Mouse (Mus musculus): ENCODE results near the gene Majin. TPM values are rescaled to one million over a fixed set of nuclear protein-coding genes. Genes with fewer than 3 reads are reported as not detected.
A peak's percentile ranks its signal among the peaks of the same experiment; 100 is the strongest.

Majin gene
- polyA plus RNA-seq (2015; fragmentation: Nextera tagmentation; extraction: Ambion mirVana): not detected in 2 replicates

GRCm38 (mm10) chr19:6184131-6184530 is at the start of gene Majin:
Gene Majin (plus strand): TSS chr19:6184388.
- Histone ChIP-seq H3K4me1 (no peaks in the 10 kb centered on the region), H3K36me3 (ENCODE audit: poor library complexity, severe bottlenecking) (no peaks in the 10 kb centered on the region), H3K27ac (no peak within 1 kb of the TSS), H3K9me3 (replicated peaks) (0 out of 2 replicates have a peak, but pooled peaks cover 4% of the 10 kb centered on the region), H3K4me2 (no peak within 1 kb of the TSS), H3K9ac (no peak within 1 kb of the TSS), H3K27me3 (no peaks in the 10 kb centered on the region), H3K4me3 (no peak within 1 kb of the TSS)
- 92% methylated on average over 23 of the region's 23 CpGs for WGBS
- ATAC-seq: no peak

GRCm38 (mm10) chr19:6136397-6136796 is 47.8 kb upstream of the Majin start:
- Histone ChIP-seq H3K27me3 (no peaks in the 10 kb centered on the region), H3K36me3 (ENCODE audit: poor library complexity, severe bottlenecking) (peaks cover 51% of the 10 kb centered on the region), H3K9ac (no peak overlapping the region), H3K4me3 (no peak overlapping the region), H3K27ac (no peak overlapping the region), H3K4me1 (peaks cover 14% of the 10 kb centered on the region), H3K4me2 (no peak overlapping the region), H3K9me3 (replicated peaks) (no peaks in the 10 kb centered on the region)
- no peak for ATAC-seq
- 92% methylated on average over 3 of the region's 3 CpGs for WGBS

- Histone ChIP-seq H3K4me2 (peak overlapping the region; percentile 74), H3K4me1 (peaks cover 14% of the 10 kb centered on the region), H3K27ac (peak overlapping the region; percentile 97; the same call in 1 of the 2 replicates), H3K27me3 (no peaks in the 10 kb centered on the region), H3K36me3 (ENCODE audit: poor library complexity, severe bottlenecking) (peaks cover 32% of the 10 kb centered on the region), H3K9ac (peak overlapping the region; percentile 86), H3K4me3 (peak overlapping the region; percentile 64), H3K9me3 (replicated peaks) (no peaks in the 10 kb centered on the region)
- ATAC-seq: no peak
- 95% methylated on average over 6 of the region's 6 CpGs for WGBS
Observed at GRCm38 (mm10) chr19:6139701-6140100, 44.5 kb upstream of the Majin start.

GRCm38 (mm10) chr19:6140374-6140677 is 43.9 kb upstream of the Majin start:
- H3K9ac ChIP-seq: peak overlapping the region; percentile 86
- ATAC-seq: no peak
- peak overlapping the region; percentile 97 for H3K27ac ChIP-seq
- peak overlapping the region; percentile 64 for H3K4me3 ChIP-seq
- no peaks in the 10 kb centered on the region for H3K27me3 ChIP-seq
- peak overlapping the region; percentile 74 for H3K4me2 ChIP-seq
- peaks cover 14% of the 10 kb centered on the region for H3K4me1 ChIP-seq
- no peaks in the 10 kb centered on the region for H3K9me3 ChIP-seq (replicated peaks)
- 6% methylated on average over 16 of the region's 16 CpGs for whole genome bisulfite sequencing
- peaks cover 26% of the 10 kb centered on the region for H3K36me3 ChIP-seq (ENCODE audit: poor library complexity, severe bottlenecking)

GRCm38 (mm10) chr19:6140678-6141393 is 43.4 kb upstream of the Majin start, which contains the start of gene Batf2:
Gene Batf2 (plus strand): TSS chr19:6140983.
- H3K36me3 ChIP-seq (ENCODE audit: poor library complexity, severe bottlenecking): peaks cover 20% of the 10 kb centered on the region
- peak within 1 kb of the TSS; percentile 74 for H3K4me2 ChIP-seq
- peak within 1 kb of the TSS; percentile 97 for H3K27ac ChIP-seq
- peak within 1 kb of the TSS; percentile 86 for H3K9ac ChIP-seq
- H3K4me3 ChIP-seq: peak within 1 kb of the TSS; percentile 64
- H3K9me3 ChIP-seq (replicated peaks): no peaks in the 10 kb centered on the region
- ATAC-seq: peak; percentile 93
- peaks cover 14% of the 10 kb centered on the region for H3K4me1 ChIP-seq
- WGBS: under 1% methylated on average over 57 of the region's 68 CpGs
- no peaks in the 10 kb centered on the region for H3K27me3 ChIP-seq

GRCm38 (mm10) chr19:6141394-6141749 is 42.8 kb upstream of the Majin start, which contains the start of gene Arl2:
Gene Arl2 (minus strand): TSS chr19:6141548.
- H3K36me3 ChIP-seq (ENCODE audit: poor library complexity, severe bottlenecking): peaks cover 15% of the 10 kb centered on the region
- peak within 1 kb of the TSS; percentile 97 for H3K27ac ChIP-seq
- peak; percentile 77 for ATAC-seq
- H3K4me3 ChIP-seq: peak within 1 kb of the TSS; percentile 64
- under 1% methylated on average over 15 of the region's 15 CpGs for WGBS
- H3K9ac ChIP-seq: peak within 1 kb of the TSS; percentile 86
- H3K4me1 ChIP-seq: peaks cover 14% of the 10 kb centered on the region
- H3K4me2 ChIP-seq: peak within 1 kb of the TSS; percentile 74
- H3K9me3 ChIP-seq (replicated peaks): no peaks in the 10 kb centered on the region
- H3K27me3 ChIP-seq: no peaks in the 10 kb centered on the region

- Histone ChIP-seq H3K4me2 (no peak overlapping the region), H3K27me3 (0 out of 2 replicates have a peak, but pooled peaks cover 4% of the 10 kb centered on the region), H3K9me3 (replicated peaks) (no peaks in the 10 kb centered on the region), H3K4me3 (no peak overlapping the region), H3K27ac (no peak overlapping the region), H3K36me3 (ENCODE audit: poor library complexity, severe bottlenecking) (no peaks in the 10 kb centered on the region), H3K9ac (no peak overlapping the region), H3K4me1 (peaks cover 8% of the 10 kb centered on the region)
- no peak for ATAC-seq
- 76% methylated on average over 5 of the region's 5 CpGs for WGBS
Observed at GRCm38 (mm10) chr19:6144842-6145241, 39.3 kb upstream of the Majin start.

- H3K36me3 ChIP-seq (ENCODE audit: poor library complexity, severe bottlenecking): no peaks in the 10 kb centered on the region
- no peaks in the 10 kb centered on the region for H3K4me1 ChIP-seq
- H3K4me2 ChIP-seq: no peak overlapping the region
- H3K9ac ChIP-seq: no peak overlapping the region
- WGBS: 88% methylated on average over 9 of the region's 9 CpGs
- H3K9me3 ChIP-seq (replicated peaks): no peaks in the 10 kb centered on the region
- H3K4me3 ChIP-seq: no peak overlapping the region
- no peaks in the 10 kb centered on the region for H3K27me3 ChIP-seq
- H3K27ac ChIP-seq: no peak overlapping the region
- ATAC-seq: no peak
Observed at GRCm38 (mm10) chr19:6155174-6155573, 29.0 kb upstream of the Majin start.

GRCm38 (mm10) chr19:6156372-6156771 is 27.8 kb upstream of the Majin start:
- 73% methylated on average over 8 of the region's 8 CpGs for WGBS
- H3K4me2 ChIP-seq: no peak overlapping the region
- H3K27ac ChIP-seq: no peak overlapping the region
- H3K4me3 ChIP-seq: no peak overlapping the region
- no peaks in the 10 kb centered on the region for H3K4me1 ChIP-seq
- H3K27me3 ChIP-seq: no peaks in the 10 kb centered on the region
- no peak overlapping the region for H3K9ac ChIP-seq
- no peak for ATAC-seq
- no peaks in the 10 kb centered on the region for H3K36me3 ChIP-seq (ENCODE audit: poor library complexity, severe bottlenecking)
- H3K9me3 ChIP-seq (replicated peaks): no peaks in the 10 kb centered on the region

GRCm38 (mm10) chr19:6157220-6157619 is 27.0 kb upstream of the Majin start:
- Histone ChIP-seq H3K36me3 (ENCODE audit: poor library complexity, severe bottlenecking) (no peaks in the 10 kb centered on the region), H3K9me3 (replicated peaks) (no peaks in the 10 kb centered on the region), H3K4me1 (no peaks in the 10 kb centered on the region), H3K9ac (no peak overlapping the region), H3K27ac (no peak overlapping the region), H3K27me3 (no peaks in the 10 kb centered on the region), H3K4me2 (no peak overlapping the region), H3K4me3 (no peak overlapping the region)
- ATAC-seq: no peak
- 74% methylated on average over 6 of the region's 6 CpGs for WGBS

GRCm38 (mm10) chr19:6163872-6164547 is 20.2 kb upstream of the Majin start:
- H3K27me3 ChIP-seq: no peaks in the 10 kb centered on the region
- H3K4me1 ChIP-seq: no peaks in the 10 kb centered on the region
- H3K4me2 ChIP-seq: no peak overlapping the region
- no peak for ATAC-seq
- no peaks in the 10 kb centered on the region for H3K9me3 ChIP-seq (replicated peaks)
- no peaks in the 10 kb centered on the region for H3K36me3 ChIP-seq (ENCODE audit: poor library complexity, severe bottlenecking)
- H3K4me3 ChIP-seq: no peak overlapping the region
- H3K9ac ChIP-seq: no peak overlapping the region
- no peak overlapping the region for H3K27ac ChIP-seq
- 67% methylated on average over 10 of the region's 10 CpGs for WGBS

GRCm38 (mm10) chr19:6166750-6167149 is 17.4 kb upstream of the Majin start:
- H3K4me1 ChIP-seq: no peaks in the 10 kb centered on the region
- no peaks in the 10 kb centered on the region for H3K9me3 ChIP-seq (replicated peaks)
- no peak overlapping the region for H3K9ac ChIP-seq
- no peak overlapping the region for H3K4me3 ChIP-seq
- H3K36me3 ChIP-seq (ENCODE audit: poor library complexity, severe bottlenecking): no peaks in the 10 kb centered on the region
- H3K4me2 ChIP-seq: no peak overlapping the region
- H3K27me3 ChIP-seq: no peaks in the 10 kb centered on the region
- ATAC-seq: no peak
- H3K27ac ChIP-seq: no peak overlapping the region
- WGBS: 84% methylated on average over 4 of the region's 4 CpGs

Measured in forebrain, embryonic 13.5 days (tissue).